Mouse (Mus musculus) hindbrain, embryonic 12.5 days (tissue): ENCODE measurements around the gene Soga1. TPM values are rescaled to one million over a fixed set of nuclear protein-coding genes. Genes with fewer than 3 reads are reported as not detected.

Experiments
- ATAC-seq: fragments of 200-750 bp; cut with Nextera tagmentation; 2 replicates; pipeline ENCODE4 v1.8.0; 2017; ENCODE audit warnings: moderate TSS enrichment; ENCODE audit not compliant: low FRiP score
- H3K27ac ChIP-seq: fragments of 300-500 bp; sonication (generic); 2 replicates; pipeline ENCODE4 v1.5.1; 2016; ENCODE audit warnings: mild to moderate bottlenecking
- H3K27me3 ChIP-seq: fragments of 300-500 bp; sonication (generic); 2 replicates; pipeline ENCODE4 v1.6.1; 2016; ENCODE audit warnings: mild to moderate bottlenecking
- H3K36me3 ChIP-seq: fragments of 300-500 bp; sonication (generic); 2 replicates; pipeline ENCODE4 v1.6.1; 2016; ENCODE audit warnings: mild to moderate bottlenecking
- H3K4me1 ChIP-seq: fragments of 300-500 bp; sonication (generic); 2 replicates; pipeline ENCODE4 v1.6.1; 2016
- H3K4me2 ChIP-seq: fragments of 300-500 bp; sonication (generic); replicated peaks from 2 replicates; pipeline ENCODE4 v1.6.1; 2016; ENCODE audit warnings: mild to moderate bottlenecking
- H3K4me3 ChIP-seq: fragments of 300-500 bp; sonication (generic); 2 replicates; pipeline ENCODE4 v1.5.1; 2016; ENCODE audit warnings: mild to moderate bottlenecking
- H3K9ac ChIP-seq: fragments of 300-500 bp; sonication (generic); 2 replicates; pipeline ENCODE4 v1.6.1; 2016; ENCODE audit warnings: mild to moderate bottlenecking, moderate library complexity
- H3K9me3 ChIP-seq: fragments of 300-500 bp; sonication (generic); replicated peaks from 2 replicates; pipeline ENCODE4 v1.6.1; 2016; ENCODE audit warnings: mild to moderate bottlenecking
- WGBS: fragments of 180-500 bp; shearing (Covaris S2); methylation state at CpG from one replicate; pipeline ENCODE4 v1.1.7; 2016; 5-methylcytosine and 5-hydroxymethylcytosine counted together
- polyA plus RNA-seq: library from polyadenylated mRNA; unstranded; fragments of >200 nt; fragmentation: Nextera tagmentation; extraction: Ambion mirVana; gene quantifications from 2 replicates; pipeline ENCODE4 v1.2.1, GENCODE M21; 2016

The Soga1 gene
- polyA plus RNA-seq, 1 experiment from 2014 or later, result 8.6 TPM

GRCm38 (mm10) chr2:157099532-157100318, 20.7 kb upstream of the Soga1 start:
- Histone ChIP-seq H3K36me3 (peaks cover 30% of the 10 kb centered on the region), H3K4me3 (no peak overlapping the region), H3K4me2 (no peak overlapping the region), H3K9me3 (no peaks in the 10 kb centered on the region), H3K9ac (no peak overlapping the region), H3K27ac (no peak overlapping the region), H3K27me3 (no peaks in the 10 kb centered on the region), H3K4me1 (no peaks in the 10 kb centered on the region)
- ATAC-seq, result no peak
- WGBS, result 85% methylated on average over 12 of the region's 12 CpGs

- peak; percentile 48; the same call in 1 of the 2 replicates for ATAC-seq
- Histone ChIP-seq H3K27me3 (no peaks in the 10 kb centered on the region), H3K36me3 (peaks cover 9% of the 10 kb centered on the region; the same call in 1 of the 2 replicates), H3K4me3 (no peak overlapping the region), H3K27ac (no peak overlapping the region), H3K9ac (no peak overlapping the region), H3K4me1 (no peaks in the 10 kb centered on the region), H3K4me2 (no peak overlapping the region), H3K9me3 (no peaks in the 10 kb centered on the region)
- 59% methylated on average over 9 of the region's 9 CpGs for WGBS
Observed at GRCm38 (mm10) chr2:157095005-157095755, 16.1 kb upstream of the Soga1 start.

GRCm38 (mm10) chr2:157092024-157092423, 13.0 kb upstream of the Soga1 start:
- 0 out of 2 replicates have a peak, but pooled peaks cover 2% of the 10 kb centered on the region for H3K4me1 ChIP-seq
- no peak overlapping the region for H3K9ac ChIP-seq
- H3K4me2 ChIP-seq, result no peak overlapping the region
- no peaks in the 10 kb centered on the region for H3K9me3 ChIP-seq
- WGBS, result 55% methylated on average over 8 of the region's 8 CpGs
- H3K36me3 ChIP-seq, result no peaks in the 10 kb centered on the region
- no peak overlapping the region for H3K27ac ChIP-seq
- no peak for ATAC-seq
- H3K4me3 ChIP-seq, result no peak overlapping the region
- no peaks in the 10 kb centered on the region for H3K27me3 ChIP-seq

- Histone ChIP-seq H3K9me3 (no peaks in the 10 kb centered on the region), H3K9ac (no peak overlapping the region), H3K4me2 (no peak overlapping the region), H3K4me1 (peaks cover 5% of the 10 kb centered on the region; the same call in 1 of the 2 replicates), H3K4me3 (no peak overlapping the region), H3K27ac (no peak overlapping the region), H3K27me3 (no peaks in the 10 kb centered on the region), H3K36me3 (no peaks in the 10 kb centered on the region)
- ATAC-seq, result no peak
- 83% methylated on average over 14 of the region's 14 CpGs for WGBS
Observed at GRCm38 (mm10) chr2:157087536-157088317, 8.7 kb upstream of the Soga1 start.

GRCm38 (mm10) chr2:157086796-157087195, 7.7 kb upstream of the Soga1 start, which contains the start of gene Tldc2:
TSS of gene Tldc2 (plus strand) at chr2:157087055.
- Histone ChIP-seq H3K4me3 (no peak within 1 kb of the TSS), H3K9ac (no peak within 1 kb of the TSS), H3K27ac (no peak within 1 kb of the TSS), H3K27me3 (no peaks in the 10 kb centered on the region), H3K36me3 (no peaks in the 10 kb centered on the region), H3K4me1 (peaks cover 10% of the 10 kb centered on the region; the same call in 1 of the 2 replicates), H3K4me2 (no peak within 1 kb of the TSS), H3K9me3 (no peaks in the 10 kb centered on the region)
- WGBS, result 86% methylated on average over 8 of the region's 8 CpGs
- ATAC-seq, result 0 out of 2 replicates have a peak, but pooled peaks have one; percentile 22

- no peak overlapping the region for H3K27ac ChIP-seq
- no peak overlapping the region for H3K4me2 ChIP-seq
- no peaks in the 10 kb centered on the region for H3K27me3 ChIP-seq
- no peak for ATAC-seq
- 93% methylated on average over 7 of the region's 7 CpGs for WGBS
- H3K4me3 ChIP-seq, result no peak overlapping the region
- H3K4me1 ChIP-seq, result peaks cover 15% of the 10 kb centered on the region
- H3K9ac ChIP-seq, result no peak overlapping the region
- H3K9me3 ChIP-seq, result no peaks in the 10 kb centered on the region
- H3K36me3 ChIP-seq, result no peaks in the 10 kb centered on the region
Observed at GRCm38 (mm10) chr2:157084831-157085585, 6.0 kb upstream of the Soga1 start.

GRCm38 (mm10) chr2:157081960-157082359, 2.9 kb upstream of the Soga1 start:
- H3K36me3 ChIP-seq, result no peaks in the 10 kb centered on the region
- WGBS, result 29% methylated on average over 7 of the region's 7 CpGs
- H3K27ac ChIP-seq, result no peak overlapping the region
- no peaks in the 10 kb centered on the region for H3K27me3 ChIP-seq
- no peak for ATAC-seq
- no peak overlapping the region for H3K4me3 ChIP-seq
- no peaks in the 10 kb centered on the region for H3K9me3 ChIP-seq
- H3K4me1 ChIP-seq, result peaks cover 24% of the 10 kb centered on the region
- no peak overlapping the region for H3K4me2 ChIP-seq
- H3K9ac ChIP-seq, result no peak overlapping the region

GRCm38 (mm10) chr2:157081331-157081730, 2.3 kb upstream of the Soga1 start:
- H3K9me3 ChIP-seq, result no peaks in the 10 kb centered on the region
- 96% methylated on average over 8 of the region's 8 CpGs for WGBS
- ATAC-seq, result no peak
- peaks cover 3% of the 10 kb centered on the region; the same call in 1 of the 2 replicates for H3K36me3 ChIP-seq
- no peak overlapping the region for H3K4me3 ChIP-seq
- no peak overlapping the region for H3K4me2 ChIP-seq
- no peak overlapping the region for H3K27ac ChIP-seq
- no peak overlapping the region for H3K9ac ChIP-seq
- no peaks in the 10 kb centered on the region for H3K27me3 ChIP-seq
- H3K4me1 ChIP-seq, result peaks cover 31% of the 10 kb centered on the region

- H3K4me1 ChIP-seq, result peaks cover 44% of the 10 kb centered on the region
- 7% methylated on average over 16 of the region's 16 CpGs for WGBS
- H3K9ac ChIP-seq, result peak overlapping the region; percentile 100
- ATAC-seq, result peak; percentile 3; the same call in 1 of the 2 replicates
- H3K9me3 ChIP-seq, result no peaks in the 10 kb centered on the region
- H3K27me3 ChIP-seq, result no peaks in the 10 kb centered on the region
- H3K4me2 ChIP-seq, result peak overlapping the region; percentile 93
- H3K27ac ChIP-seq, result peak overlapping the region; percentile 99
- peaks cover 3% of the 10 kb centered on the region; the same call in 1 of the 2 replicates for H3K36me3 ChIP-seq
- H3K4me3 ChIP-seq, result peak overlapping the region; percentile 98
Observed at GRCm38 (mm10) chr2:157079701-157080180, 687 bp upstream of the Soga1 start.

- H3K9ac ChIP-seq, result peak overlapping the region; percentile 100
- H3K27ac ChIP-seq, result peak overlapping the region; percentile 99
- H3K4me1 ChIP-seq, result peaks cover 59% of the 10 kb centered on the region
- H3K9me3 ChIP-seq, result no peaks in the 10 kb centered on the region
- H3K4me2 ChIP-seq, result peak overlapping the region; percentile 93
- under 1% methylated on average over 57 of the region's 79 CpGs for WGBS
- H3K4me3 ChIP-seq, result peak overlapping the region; percentile 98
- H3K36me3 ChIP-seq, result peaks cover 7% of the 10 kb centered on the region
- ATAC-seq, result peak; percentile 14
- H3K27me3 ChIP-seq, result no peaks in the 10 kb centered on the region
Observed at GRCm38 (mm10) chr2:157078059-157078792, 828 bp downstream of the Soga1 start.

- Histone ChIP-seq H3K27ac (peak overlapping the region; percentile 99), H3K4me2 (peak overlapping the region; percentile 93), H3K36me3 (peaks cover 12% of the 10 kb centered on the region), H3K27me3 (no peaks in the 10 kb centered on the region), H3K4me1 (peaks cover 65% of the 10 kb centered on the region), H3K9me3 (no peaks in the 10 kb centered on the region), H3K9ac (peak overlapping the region; percentile 100), H3K4me3 (peak overlapping the region; percentile 98)
- peak; percentile 2; the same call in 1 of the 2 replicates for ATAC-seq
- WGBS, result under 1% methylated on average over 15 of the region's 15 CpGs
Observed at GRCm38 (mm10) chr2:157077641-157078058, 1.4 kb downstream of the Soga1 start.
